28 mouse cellular contexts compared by ENCODE assay signal in genomic region chr1:184304204-184304603, GRCm38 (mm10).
"Had no signal": no experiment of that assay in that cellular context is flagged by ENCODE, and none has a peak within 500 bp of the region (broad histone marks: within the 10 kb centered on the region; RNA-seq: fewer than 3 reads in every experiment).

No protein-coding gene starts in this region.

- H3K9ac ChIP-seq: embryonic facial prominence, embryonic 12.5 days; embryonic facial prominence, embryonic 13.5 days; embryonic facial prominence, embryonic 15.5 days; forebrain, embryonic 12.5 days; forebrain, embryonic 13.5 days; forebrain, embryonic 15.5 days; forebrain, postnatal 0 days had no signal

- H3K27ac ChIP-seq: embryonic facial prominence, embryonic 10.5 days; embryonic facial prominence, embryonic 12.5 days; embryonic facial prominence, embryonic 13.5 days; forebrain, embryonic 10.5 days; forebrain, embryonic 12.5 days; forebrain, embryonic 13.5 days; forebrain, embryonic 15.5 days; gastrocnemius, adult 2 months had no signal

- H3K4me1 ChIP-seq: embryonic facial prominence, embryonic 12.5 days; forebrain, embryonic 10.5 days; forebrain, embryonic 12.5 days; forebrain, embryonic 13.5 days; forebrain, embryonic 15.5 days had no signal

- H3K4me2 ChIP-seq: embryonic facial prominence, embryonic 12.5 days; embryonic facial prominence, embryonic 13.5 days; embryonic facial prominence, embryonic 15.5 days; forebrain, embryonic 12.5 days; forebrain, embryonic 13.5 days; forebrain, embryonic 15.5 days had no signal

- H3K4me3 ChIP-seq: embryonic facial prominence, embryonic 10.5 days; embryonic facial prominence, embryonic 12.5 days; embryonic facial prominence, embryonic 13.5 days; embryonic facial prominence, embryonic 15.5 days; erythroblast, embryonic 14.5 days; forebrain, embryonic 10.5 days; forebrain, embryonic 12.5 days; forebrain, embryonic 13.5 days; forebrain, embryonic 15.5 days; gastrocnemius, adult 2 months had no signal

- H3K36me3 ChIP-seq: embryonic facial prominence, embryonic 10.5 days; embryonic facial prominence, embryonic 12.5 days; embryonic facial prominence, embryonic 13.5 days; embryonic facial prominence, embryonic 15.5 days; forebrain, embryonic 10.5 days; forebrain, embryonic 12.5 days; forebrain, embryonic 15.5 days had no signal

- DNase-seq: cerebellum, adult 18-20 months; cerebellum, adult 2 months; cerebellum, adult 8-10 months; cerebellum, adult 9-10 months; cerebellum, adult 9-11 months; cerebellum, postnatal 10 days; cerebellum, postnatal 14 days; cerebellum, postnatal 25 days; cerebellum, postnatal 36 days; embryo, embryonic 11 days; forebrain, postnatal 0 days; gastrocnemius, adult 2 months; gastrocnemius, postnatal 10 days; gastrocnemius, postnatal 14 days; gastrocnemius, postnatal 25 days; gastrocnemius, postnatal 36 days; heart, adult 18-20 months had no signal

- ATAC-seq: forebrain, embryonic 13.5 days; forebrain, embryonic 14.5 days; forebrain, embryonic 15.5 days; forebrain, embryonic 16.5 days; forebrain, postnatal 0 days had no signal

- H3K9me3 ChIP-seq: embryonic facial prominence, embryonic 10.5 days; embryonic facial prominence, embryonic 12.5 days; embryonic facial prominence, embryonic 13.5 days; embryonic facial prominence, embryonic 15.5 days; forebrain, embryonic 10.5 days; forebrain, embryonic 12.5 days; forebrain, embryonic 13.5 days; forebrain, embryonic 15.5 days had no signal

- H3K27me3 ChIP-seq: embryonic facial prominence, embryonic 12.5 days; forebrain, embryonic 12.5 days; forebrain, embryonic 13.5 days; forebrain, embryonic 15.5 days had no signal
